Mouse (Mus musculus): ENCODE data around the gene Rcl1.

DNA sequence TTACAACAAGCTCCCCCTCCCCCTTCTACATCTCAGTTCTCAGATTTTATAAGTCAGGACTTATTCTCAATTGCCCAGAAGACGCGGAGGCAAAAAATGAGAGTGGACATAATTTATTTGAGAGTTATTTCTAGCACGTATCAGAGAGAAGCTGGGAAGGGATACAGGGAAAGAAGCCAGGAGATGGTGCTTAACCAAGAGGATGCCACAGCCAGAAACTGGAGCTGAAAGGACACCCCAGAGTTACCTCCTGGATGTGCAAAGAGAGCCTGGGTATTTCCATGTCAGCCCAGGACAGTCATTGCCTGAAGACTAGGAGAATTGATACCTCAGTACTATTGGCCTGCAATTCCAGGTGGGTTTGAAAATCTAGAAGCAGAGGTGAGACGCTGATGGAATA lies 1.6 kb upstream of the Rcl1 start:
- no peak for TF ChIP-seq CTCF (IDR thresholded peaks at IDR 0.05; ENCODE audit: borderline replicate concordance, extremely low read depth, insufficient read depth, insufficient read length)
- no peak for TF ChIP-seq POLR2A (IDR thresholded peaks at IDR 0.05; ENCODE audit: borderline replicate concordance, extremely low read depth, insufficient read depth, insufficient read length, poor library complexity, severe bottlenecking)

Data from brain, embryonic 14.5 days (tissue).